Mouse (Mus musculus) small intestine, adult 2 months (tissue): ENCODE measurements around the gene Nmral1.

Experiments used
- CTCF ChIP-seq: fragments of 200-500 bp; IDR thresholded peaks from 2 replicates; pipeline ENCODE4 v1.5.1; 2012; ENCODE audit warnings: low read depth, mild to moderate bottlenecking, control low read depth, inconsistent platforms, low read length, moderate library complexity, mixed read lengths; ENCODE audit not compliant: insufficient replicate concordance, insufficient read length; ENCODE audit errors: extremely low read depth
- POLR2A ChIP-seq: fragments of 200-500 bp; IDR thresholded peaks from 2 replicates; pipeline ENCODE4 v1.6.1; 2012; ENCODE audit warnings: low read depth, mild to moderate bottlenecking, control low read depth, inconsistent platforms, low read length, moderate library complexity

- TF ChIP-seq POLR2A, result no peak
- no peak for TF ChIP-seq CTCF
Measured at GRCm38 (mm10) chr16:4765852-4766251, 46.7 kb upstream of the Nmral1 start.
